Mouse (Mus musculus): Measurements from ENCODE around the gene Tapbp.

The Tapbp gene

GRCm38 (mm10) chr17:33920282-33921097 is 4.8 kb downstream of the Tapbp start:
- DNase-seq (ENCODE audit: low spot score in 2 of 2) = peak; percentile 92 to 94

DNA sequence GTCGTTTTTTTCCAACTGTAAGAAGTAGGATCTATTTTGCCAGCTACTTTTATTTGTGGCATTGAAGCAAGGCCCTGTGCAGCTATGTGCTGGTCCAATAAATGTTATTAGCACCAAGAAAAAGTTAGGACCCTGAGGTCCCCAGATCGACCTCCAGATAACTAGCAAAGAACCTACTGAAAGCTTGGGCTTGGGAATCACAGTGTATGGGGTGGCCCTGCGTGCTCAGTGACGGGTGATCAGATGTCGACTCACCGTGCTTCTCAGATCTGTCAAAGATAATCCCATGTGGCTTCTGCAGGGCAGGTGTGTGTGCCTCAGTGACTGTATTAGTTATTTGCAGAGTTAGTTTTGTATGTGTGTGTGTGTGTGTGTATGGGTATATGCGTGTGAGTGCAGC is 5.7 kb downstream of the Tapbp start:
- DNase-seq (ENCODE audit: low spot score in 2 of 2) = no peak

DNA sequence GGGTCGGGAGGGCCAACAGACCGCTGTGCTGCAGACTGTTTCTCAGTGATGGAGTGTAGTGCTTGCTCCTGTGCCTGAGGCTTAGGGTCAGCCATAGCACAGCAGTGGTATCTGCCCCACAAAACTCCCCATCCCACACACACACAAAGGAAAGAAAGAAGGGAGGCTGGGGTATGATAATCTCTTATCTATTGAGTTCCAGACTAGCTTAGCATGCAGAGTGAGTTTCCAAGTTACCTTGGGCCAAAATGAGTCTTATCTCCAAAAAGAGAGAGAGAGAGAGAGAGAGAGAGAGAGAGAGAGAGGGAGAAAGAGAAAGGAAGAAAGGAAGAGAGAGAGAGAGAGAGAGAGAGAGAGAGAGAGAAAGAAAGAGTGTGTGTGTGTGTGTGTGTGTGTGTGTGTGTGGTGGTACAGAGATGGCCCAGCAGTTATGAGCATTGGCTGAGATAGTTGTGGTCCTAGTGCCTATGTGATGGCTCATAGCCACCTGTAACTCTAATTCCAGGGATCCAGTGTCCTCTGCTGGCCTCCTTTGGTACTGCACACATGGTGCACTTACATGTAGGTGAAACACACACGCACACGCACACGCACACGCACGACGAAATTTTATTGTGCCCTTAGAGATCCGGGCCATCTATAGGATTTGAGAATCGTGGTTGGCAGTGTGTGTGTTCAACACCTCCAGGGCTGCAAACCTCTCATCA is 9.0 kb downstream of the Tapbp start:
- DNase-seq (ENCODE audit: low spot score in 2 of 2) = peak; percentile 59 to 81

GRCm38 (mm10) chr17:33925406-33926116 is 9.9 kb downstream of the Tapbp start:
- no peak for DNase-seq (ENCODE audit: low spot score in 2 of 2)

- no peak for DNase-seq (ENCODE audit: low spot score in 2 of 2)
Observed at GRCm38 (mm10) chr17:33926207-33926932, 10.7 kb downstream of the Tapbp start.

GRCm38 (mm10) chr17:33928251-33928947 is 12.7 kb downstream of the Tapbp start:
- DNase-seq (ENCODE audit: low spot score in 2 of 2) = no peak

GRCm38 (mm10) chr17:33929371-33930279 is 13.9 kb downstream of the Tapbp start, which contains the start of gene Rgl2:
TSS of gene Rgl2 (plus strand) at chr17:33929543.
- peak; percentile 97 to 99 for DNase-seq (ENCODE audit: low spot score in 2 of 2)

DNA sequence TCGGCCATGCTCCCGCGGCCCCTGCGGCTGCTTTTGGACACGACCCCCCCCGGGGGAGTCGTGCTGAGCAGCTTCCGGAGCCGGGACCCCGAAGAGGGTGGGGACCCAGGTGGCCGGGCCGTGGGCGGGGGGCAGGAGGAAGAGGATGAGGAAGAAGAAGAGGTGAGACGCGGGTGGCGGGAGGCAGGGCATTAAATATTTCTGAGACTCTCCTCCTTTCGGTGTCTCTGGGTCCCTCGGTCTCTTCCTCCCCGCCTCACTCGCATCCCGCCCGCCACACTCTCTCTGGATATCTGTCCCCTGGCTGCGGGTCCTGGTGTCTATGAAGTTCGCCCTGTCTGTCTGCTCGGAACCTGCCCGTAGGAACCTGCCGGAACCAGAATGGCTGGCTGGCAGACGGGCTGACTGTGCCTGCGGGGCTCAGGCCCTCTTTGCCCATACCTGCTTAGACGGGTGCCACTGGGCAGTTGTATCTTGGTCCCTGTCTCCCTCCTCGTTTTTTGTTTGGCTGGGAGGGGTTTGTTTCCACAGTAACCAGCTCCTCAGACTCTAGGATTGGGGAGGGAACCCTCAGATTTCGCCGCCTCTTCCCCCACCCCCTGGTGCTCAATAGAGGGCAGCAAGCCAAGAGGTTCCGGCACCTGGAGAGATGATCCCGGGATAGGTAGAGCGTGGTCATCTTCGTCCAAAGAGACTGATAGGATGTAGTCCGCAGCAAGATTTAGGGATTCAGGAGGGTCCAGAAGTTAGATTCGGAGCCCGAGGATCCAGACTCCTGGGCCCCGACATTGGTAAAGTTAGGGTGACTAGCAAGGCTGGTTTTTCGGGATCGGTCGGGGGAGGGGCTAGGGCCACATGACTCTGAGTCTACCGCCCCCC is 14.8 kb downstream of the Tapbp start:
- peak; percentile 64 to 66 for DNase-seq (ENCODE audit: low spot score in 2 of 2)

DNA sequence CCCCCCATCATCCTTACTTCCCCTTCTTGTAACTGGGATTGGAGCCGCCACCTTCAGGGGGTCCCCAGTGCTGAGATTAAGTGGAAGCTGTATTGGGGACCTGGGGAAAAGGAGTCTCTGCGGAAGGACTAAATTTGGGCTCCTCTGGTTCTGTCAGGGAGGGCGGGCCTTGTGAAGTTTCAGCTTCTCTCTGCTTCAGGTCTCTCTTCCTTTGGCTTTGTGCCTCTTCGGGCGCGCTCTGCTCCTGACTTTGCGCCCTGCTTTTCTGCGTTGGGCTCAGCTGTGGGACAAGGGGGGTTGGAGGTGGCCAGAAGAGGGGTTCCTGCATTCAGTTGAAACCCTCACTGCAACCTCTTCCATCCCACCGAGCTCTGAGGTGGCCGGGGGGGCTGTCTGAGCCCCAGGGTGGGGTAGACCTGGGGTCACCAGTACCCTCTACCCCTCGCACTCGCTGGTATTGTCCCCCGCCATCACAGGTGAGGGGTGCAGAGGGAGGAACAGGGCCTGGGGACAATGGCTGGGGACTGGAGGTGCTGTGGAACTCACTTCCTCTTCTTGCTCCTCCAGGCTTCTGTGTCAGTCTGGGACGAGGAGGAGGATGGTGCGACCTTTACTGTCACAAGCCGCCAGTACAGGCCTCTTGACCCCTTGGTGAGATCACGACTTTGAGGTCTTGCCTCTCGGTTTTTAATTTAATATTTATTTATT is 15.6 kb downstream of the Tapbp start:
- DNase-seq (ENCODE audit: low spot score in 2 of 2) = no peak

DNA sequence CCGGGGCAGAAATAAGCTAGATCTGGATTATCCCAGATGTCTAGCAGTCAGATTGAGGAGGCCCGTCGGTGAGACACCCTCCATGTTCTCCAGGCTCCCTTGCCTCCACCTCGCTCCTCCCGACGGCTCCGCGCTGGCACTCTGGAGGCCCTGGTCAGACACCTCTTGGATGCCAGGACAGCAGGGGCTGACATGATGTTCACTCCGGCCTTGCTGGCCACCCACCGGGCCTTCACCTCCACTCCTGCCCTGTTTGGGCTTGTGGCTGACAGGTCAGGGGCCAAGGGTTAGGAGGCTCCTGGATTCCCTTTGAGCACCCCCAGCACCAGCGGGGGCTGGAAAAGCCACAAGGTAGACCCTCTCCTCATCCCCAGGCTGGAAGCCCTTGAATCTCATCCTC is 16.2 kb downstream of the Tapbp start:
- no peak for DNase-seq (ENCODE audit: low spot score in 2 of 2)

GRCm38 (mm10) chr17:33932448-33932847 is 16.7 kb downstream of the Tapbp start:
- DNase-seq (ENCODE audit: low spot score in 2 of 2) = no peak

GRCm38 (mm10) chr17:33932970-33933369 is 17.3 kb downstream of the Tapbp start:
- DNase-seq (ENCODE audit: low spot score in 2 of 2) = no peak

- no peak for DNase-seq (ENCODE audit: low spot score in 2 of 2)
Observed at GRCm38 (mm10) chr17:33935422-33936055, 19.8 kb downstream of the Tapbp start.

DNA sequence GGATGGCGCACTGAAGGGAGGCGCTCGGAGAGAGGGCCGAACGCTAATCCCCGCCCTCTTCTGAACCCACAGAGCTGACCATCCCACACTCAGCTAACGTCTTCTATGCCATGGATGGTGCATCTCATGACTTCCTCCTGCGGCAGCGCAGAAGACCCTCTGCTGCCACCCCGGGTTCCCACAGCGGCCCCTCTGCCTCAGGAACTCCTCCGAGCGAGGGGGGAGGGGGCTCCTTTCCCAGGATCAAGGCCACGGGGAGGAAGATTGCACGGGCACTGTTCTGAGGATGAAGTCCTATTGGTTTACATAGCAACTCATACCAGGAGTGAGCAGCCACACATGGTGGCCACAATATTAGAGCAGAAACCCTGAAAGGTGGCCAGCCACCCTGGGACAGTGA is 21.3 kb downstream of the Tapbp start:
- DNase-seq (ENCODE audit: low spot score in 2 of 2) = no peak

DNA sequence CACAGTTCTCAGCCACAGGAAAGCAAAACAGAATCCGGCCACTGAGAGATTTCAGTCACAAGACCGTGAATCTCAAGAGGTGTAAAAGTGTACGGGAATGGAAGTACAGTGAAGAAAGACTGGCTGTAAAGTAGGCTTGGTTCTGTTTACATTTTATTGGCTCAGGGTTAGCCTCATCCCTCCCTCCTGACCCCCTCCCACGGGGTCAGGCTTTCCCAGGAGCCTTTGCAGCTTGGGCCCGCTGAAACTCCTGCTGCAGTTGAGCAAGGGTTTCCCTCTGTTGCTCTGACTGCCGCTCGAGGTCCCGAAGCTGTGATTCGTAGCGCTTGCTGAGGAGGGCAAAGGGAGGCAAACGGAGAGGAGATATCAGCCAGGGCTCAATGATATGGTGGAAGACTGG is 23.1 kb downstream of the Tapbp start:
- no peak for DNase-seq (ENCODE audit: low spot score in 2 of 2)

DNA sequence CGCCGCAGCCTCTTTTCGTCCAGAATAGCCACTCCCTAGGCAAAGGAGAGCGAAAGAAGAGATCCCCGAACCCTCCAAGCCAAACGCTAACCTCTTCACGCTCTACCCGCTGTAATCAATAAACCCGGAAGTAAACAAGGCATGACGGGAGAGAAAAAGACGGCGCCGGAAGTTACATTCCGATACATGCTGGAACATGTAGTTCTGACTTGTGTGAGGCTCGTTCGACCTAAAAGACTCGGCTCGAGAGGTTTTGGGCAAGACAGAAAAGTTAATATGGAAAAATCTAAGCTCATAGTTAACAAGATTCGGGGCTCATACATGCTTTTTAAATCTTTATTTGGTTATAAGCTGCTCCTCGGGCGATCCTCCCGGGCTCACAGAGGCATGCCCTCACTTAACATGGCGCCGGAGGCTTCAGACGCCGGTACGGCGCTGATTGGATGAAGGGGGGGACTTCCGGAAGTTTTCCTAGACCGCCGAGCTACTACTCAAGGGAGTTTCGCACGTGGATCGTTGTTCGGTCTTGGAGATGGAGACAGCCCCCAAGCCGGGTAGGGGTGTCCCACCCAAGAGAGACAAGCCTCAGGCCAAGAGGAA is 24.6 kb downstream of the Tapbp start, which contains the start of the genes Pfdn6 and Wdr46:
Gene Pfdn6 (minus strand): TSS at position 138 of the 600 bp plus-strand sequence.
Gene Wdr46 (plus strand): TSS at position 455 of the 600 bp plus-strand sequence.
- peak; percentile 89 to 93 for DNase-seq (ENCODE audit: low spot score in 2 of 2)

GRCm38 (mm10) chr17:33940981-33941380 is 25.3 kb downstream of the Tapbp start:
- DNase-seq (ENCODE audit: low spot score in 2 of 2) = peak in 1 of 2 experiments; percentile 58
